Mouse (Mus musculus) midbrain, embryonic 16.5 days (tissue): ENCODE results near the gene Strip1. TPM values are rescaled to one million over a fixed set of nuclear protein-coding genes. Genes with fewer than 3 reads are reported as not detected.

Source experiments
- ATAC-seq: fragments of 200-750 bp; cut with Nextera tagmentation; 2 replicates; pipeline ENCODE4 v1.8.0; 2017; ENCODE audit warnings: moderate TSS enrichment
- H3K27ac ChIP-seq: fragments of 300-500 bp; sonication (generic); 2 replicates; pipeline ENCODE4 v1.5.1; 2014; ENCODE audit warnings: mild to moderate bottlenecking, low read length, mixed read lengths
- H3K27me3 ChIP-seq: fragments of 300-500 bp; sonication (generic); 2 replicates; pipeline ENCODE4 v1.6.1; 2014; ENCODE audit warnings: low read depth, low read length, mixed read lengths; ENCODE audit not compliant: control insufficient read depth, insufficient read depth
- H3K36me3 ChIP-seq: fragments of 300-500 bp; sonication (generic); 2 replicates; pipeline ENCODE4 v1.6.1; 2014; ENCODE audit warnings: mild to moderate bottlenecking, low read length, moderate library complexity, mixed read lengths; ENCODE audit not compliant: control insufficient read depth, insufficient read depth
- H3K4me1 ChIP-seq: fragments of 300-500 bp; sonication (generic); 2 replicates; pipeline ENCODE4 v1.6.1; 2014; ENCODE audit warnings: mild to moderate bottlenecking, low read length, mixed read lengths; ENCODE audit not compliant: control insufficient read depth, insufficient read depth
- H3K4me2 ChIP-seq: fragments of 300-500 bp; sonication (generic); 2 replicates; pipeline ENCODE4 v1.6.1; 2014; ENCODE audit warnings: mild to moderate bottlenecking, low read length, mixed read lengths
- H3K4me3 ChIP-seq: fragments of 300-500 bp; sonication (generic); 2 replicates; pipeline ENCODE4 v1.5.1; 2014; ENCODE audit warnings: low read depth, mild to moderate bottlenecking, low read length, moderate library complexity, mixed read lengths
- H3K9ac ChIP-seq: fragments of 300-500 bp; sonication (generic); 2 replicates; pipeline ENCODE4 v1.6.1; 2014; ENCODE audit warnings: low read depth, low read length, mixed read lengths
- H3K9me3 ChIP-seq: fragments of 300-500 bp; sonication (generic); replicated peaks from 2 replicates; pipeline ENCODE4 v1.6.1; 2014; ENCODE audit warnings: mild to moderate bottlenecking, low read length, mixed read lengths; ENCODE audit not compliant: control insufficient read depth, poor library complexity, severe bottlenecking
- WGBS: fragments of 180-500 bp; shearing (Covaris S2); extraction: QIAGEN DNeasy Blood & Tissue Kit; methylation state at CpG from one replicate; pipeline ENCODE4 v1.1.7; 2014; 5-methylcytosine and 5-hydroxymethylcytosine counted together
- polyA plus RNA-seq: library from polyadenylated mRNA; unstranded; fragments of >200 nt; fragmentation: Nextera tagmentation; extraction: Ambion mirVana; gene quantifications from 2 replicates; pipeline ENCODE4 v1.2.1, GENCODE M21; 2015

The Strip1 gene
- polyA plus RNA-seq, 1 experiment from 2014 or later = 154 TPM

- WGBS = 6% methylated on average over 4 of the region's 4 CpGs
- H3K9ac ChIP-seq = no peak overlapping the region
- no peaks in the 10 kb centered on the region for H3K36me3 ChIP-seq
- no peaks in the 10 kb centered on the region for H3K9me3 ChIP-seq
- no peak overlapping the region for H3K4me3 ChIP-seq
- H3K4me2 ChIP-seq = no peak overlapping the region
- no peak for ATAC-seq
- no peak overlapping the region for H3K27ac ChIP-seq
- H3K4me1 ChIP-seq = no peaks in the 10 kb centered on the region
- H3K27me3 ChIP-seq = peaks cover 14% of the 10 kb centered on the region
Measured at GRCm38 (mm10) chr3:107605304-107605703, 26.2 kb downstream of the Strip1 start.

- Histone ChIP-seq H3K27me3 (peaks cover 37% of the 10 kb centered on the region), H3K36me3 (no peaks in the 10 kb centered on the region), H3K4me2 (no peak overlapping the region), H3K27ac (no peak overlapping the region), H3K9me3 (no peaks in the 10 kb centered on the region), H3K4me1 (peaks cover 4% of the 10 kb centered on the region; the same call in 1 of the 2 replicates), H3K4me3 (no peak overlapping the region), H3K9ac (no peak overlapping the region)
- no peak for ATAC-seq
- 43% methylated on average over 5 of the region's 6 CpGs for WGBS
Measured at GRCm38 (mm10) chr3:107600127-107600526, 31.4 kb downstream of the Strip1 start.

GRCm38 (mm10) chr3:107597586-107598389 lies 33.7 kb downstream of the Strip1 start:
- Histone ChIP-seq H3K36me3 (no peaks in the 10 kb centered on the region), H3K27me3 (peaks cover 50% of the 10 kb centered on the region), H3K4me3 (no peak overlapping the region), H3K4me2 (no peak overlapping the region), H3K9ac (no peak overlapping the region), H3K4me1 (peaks cover 8% of the 10 kb centered on the region; the same call in 1 of the 2 replicates), H3K9me3 (no peaks in the 10 kb centered on the region), H3K27ac (no peak overlapping the region)
- 6% methylated on average over 22 of the region's 22 CpGs for WGBS
- ATAC-seq = no peak

GRCm38 (mm10) chr3:107597134-107597533 lies 34.4 kb downstream of the Strip1 start:
- no peak overlapping the region for H3K4me3 ChIP-seq
- 1% methylated on average over 24 of the region's 24 CpGs for WGBS
- H3K36me3 ChIP-seq = no peaks in the 10 kb centered on the region
- H3K9ac ChIP-seq = no peak overlapping the region
- H3K27me3 ChIP-seq = peaks cover 57% of the 10 kb centered on the region
- no peaks in the 10 kb centered on the region for H3K9me3 ChIP-seq
- no peak overlapping the region for H3K4me2 ChIP-seq
- ATAC-seq = no peak
- H3K27ac ChIP-seq = no peak overlapping the region
- H3K4me1 ChIP-seq = peaks cover 8% of the 10 kb centered on the region; the same call in 1 of the 2 replicates

- H3K4me3 ChIP-seq = no peak overlapping the region
Measured at GRCm38 (mm10) chr3:107596559-107596958, 34.9 kb downstream of the Strip1 start.

GRCm38 (mm10) chr3:107595938-107596461 lies 35.5 kb downstream of the Strip1 start:
- Histone ChIP-seq H3K4me1 (peaks cover 8% of the 10 kb centered on the region; the same call in 1 of the 2 replicates), H3K27ac (no peak overlapping the region), H3K9ac (no peak overlapping the region), H3K4me2 (no peak overlapping the region), H3K27me3 (peaks cover 54% of the 10 kb centered on the region), H3K36me3 (no peaks in the 10 kb centered on the region), H3K9me3 (no peaks in the 10 kb centered on the region), H3K4me3 (no peak overlapping the region)
- WGBS = under 1% methylated on average over 34 of the region's 34 CpGs
- peak; percentile 30; the same call in 1 of the 2 replicates for ATAC-seq

More at GRCm38 (mm10) chr3:107596559-107596958, 34.9 kb downstream of the Strip1 start:
- Histone ChIP-seq H3K27me3 (peaks cover 58% of the 10 kb centered on the region), H3K9ac (no peak overlapping the region), H3K36me3 (no peaks in the 10 kb centered on the region), H3K4me1 (peaks cover 8% of the 10 kb centered on the region; the same call in 1 of the 2 replicates), H3K9me3 (no peaks in the 10 kb centered on the region), H3K4me2 (no peak overlapping the region), H3K27ac (no peak overlapping the region)
- WGBS = under 1% methylated on average over 26 of the region's 26 CpGs
- no peak for ATAC-seq

- no peaks in the 10 kb centered on the region for H3K36me3 ChIP-seq
- no peak overlapping the region for H3K27ac ChIP-seq
- H3K4me2 ChIP-seq = peak overlapping the region; percentile 38
- H3K27me3 ChIP-seq = peaks cover 50% of the 10 kb centered on the region
- peaks cover 8% of the 10 kb centered on the region; the same call in 1 of the 2 replicates for H3K4me1 ChIP-seq
- no peaks in the 10 kb centered on the region for H3K9me3 ChIP-seq
- no peak overlapping the region for H3K9ac ChIP-seq
- 1% methylated on average over 48 of the region's 50 CpGs for WGBS
- ATAC-seq = peak; percentile 41; the same call in 1 of the 2 replicates
- H3K4me3 ChIP-seq = peak overlapping the region; percentile 20
Measured at GRCm38 (mm10) chr3:107595264-107595937, 36.1 kb downstream of the Strip1 start.

GRCm38 (mm10) chr3:107594662-107595263 lies 36.7 kb downstream of the Strip1 start, which contains the start of gene Alx3:
Gene Alx3 (plus strand): TSS chr3:107595031.
- Histone ChIP-seq H3K36me3 (no peaks in the 10 kb centered on the region), H3K4me1 (peaks cover 8% of the 10 kb centered on the region; the same call in 1 of the 2 replicates), H3K27ac (no peak within 1 kb of the TSS), H3K27me3 (peaks cover 46% of the 10 kb centered on the region), H3K9me3 (no peaks in the 10 kb centered on the region), H3K9ac (no peak within 1 kb of the TSS), H3K4me2 (peak within 1 kb of the TSS; percentile 38), H3K4me3 (peak within 1 kb of the TSS; percentile 20)
- under 1% methylated on average over 35 of the region's 46 CpGs for WGBS
- ATAC-seq = no peak; the same call in 1 of the 2 replicates
